Mouse (Mus musculus) testis, adult 2 months (tissue): Measurements from ENCODE around the gene Sh2d7. TPM values are rescaled to one million over a fixed set of nuclear protein-coding genes. Genes with fewer than 3 reads are reported as not detected.

Experiments used
- H3K27ac ChIP-seq: fragments of 200-500 bp; 2 replicates; pipeline ENCODE4 v1.5.1; 2012; ENCODE audit warnings: low read depth, low read length; ENCODE audit not compliant: control insufficient read depth, insufficient read depth
- H3K27me3 ChIP-seq: fragments of 200-500 bp; 2 replicates; pipeline ENCODE4 v1.6.1; 2012; ENCODE audit warnings: mild to moderate bottlenecking, low read length, moderate library complexity; ENCODE audit not compliant: control insufficient read depth, insufficient read depth
- H3K36me3 ChIP-seq: fragments of 200-500 bp; 2 replicates; pipeline ENCODE4 v1.6.1; 2012; ENCODE audit warnings: mild to moderate bottlenecking, low read length; ENCODE audit not compliant: control insufficient read depth, insufficient read depth
- H3K4me1 ChIP-seq: fragments of 200-500 bp; 2 replicates; pipeline ENCODE4 v1.6.1; 2012; ENCODE audit warnings: low read length; ENCODE audit not compliant: control insufficient read depth, insufficient read depth
- H3K4me3 ChIP-seq: fragments of 200-500 bp; 2 replicates; pipeline ENCODE4 v1.5.1; 2012; ENCODE audit warnings: low read depth, mild to moderate bottlenecking, low read length, moderate library complexity, mixed read lengths; ENCODE audit not compliant: control insufficient read depth
- CTCF ChIP-seq: fragments of 200-500 bp; IDR thresholded peaks from 2 replicates; pipeline ENCODE4 v1.5.1; 2012; ENCODE audit warnings: low read depth, mild to moderate bottlenecking, inconsistent platforms, low read length, moderate library complexity; ENCODE audit not compliant: control insufficient read depth, insufficient read depth, insufficient replicate concordance
- POLR2A ChIP-seq: fragments of 200-500 bp; IDR thresholded peaks from 2 replicates; pipeline ENCODE4 v1.6.1; 2012; ENCODE audit warnings: low read depth, mild to moderate bottlenecking, inconsistent platforms, low read length, moderate library complexity; ENCODE audit not compliant: control insufficient read depth
- polyA plus RNA-seq: library from polyadenylated mRNA; depleted of rRNA; stranded (reverse); fragments of >200 nt; gene quantifications from 2 replicates; pipeline ENCODE4 v1.2.3, GENCODE M21; 2012

The Sh2d7 gene
- polyA plus RNA-seq, 1 experiment, result 4.4 TPM

DNA sequence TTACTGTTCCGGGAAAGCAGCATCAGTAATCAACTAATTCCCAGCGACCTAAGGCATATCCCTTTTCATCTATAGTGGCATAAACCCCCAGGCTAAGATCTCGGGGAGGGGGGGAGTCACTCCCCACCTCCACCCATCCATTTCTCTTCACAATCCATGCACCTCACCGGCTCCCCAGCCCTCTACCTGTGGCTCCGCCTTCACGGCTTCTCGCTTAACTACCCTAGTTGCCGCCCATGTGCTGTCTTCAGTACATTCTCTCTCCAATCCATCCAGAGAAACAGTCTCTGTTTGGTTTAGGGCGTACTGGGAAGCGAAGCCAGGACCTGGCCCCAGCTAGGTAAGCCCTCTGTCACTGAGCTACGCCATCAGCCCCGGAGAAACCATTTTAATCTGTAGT is 35.9 kb upstream of the Sh2d7 start:
- TF ChIP-seq POLR2A, result no peak
- TF ChIP-seq CTCF, result no peak
- H3K27ac ChIP-seq, result no peak overlapping the region
- peaks cover 12% of the 10 kb centered on the region for H3K4me1 ChIP-seq
- no peaks in the 10 kb centered on the region for H3K27me3 ChIP-seq
- no peaks in the 10 kb centered on the region for H3K36me3 ChIP-seq
- peak overlapping the region; percentile 5 for H3K4me3 ChIP-seq

DNA sequence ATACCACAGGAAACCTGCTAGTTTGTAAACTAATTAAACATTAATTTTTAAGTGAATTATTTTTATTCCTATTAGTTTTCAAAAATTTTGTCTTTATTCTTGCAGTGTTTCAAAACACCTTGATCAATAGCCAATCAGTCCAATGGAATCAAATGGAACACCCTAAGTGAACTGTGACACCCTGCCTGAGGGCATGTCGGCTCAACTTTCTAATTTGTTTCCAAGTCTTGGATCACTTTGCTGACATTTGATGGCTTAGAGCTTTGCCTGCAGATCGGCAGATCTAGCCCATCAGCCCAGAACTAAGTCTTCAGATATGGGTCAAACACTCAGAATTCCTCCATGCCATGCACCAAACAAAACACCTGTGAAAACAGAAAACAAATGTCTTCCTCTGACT is 22.8 kb upstream of the Sh2d7 start:
- no peaks in the 10 kb centered on the region for H3K27me3 ChIP-seq

GRCm38 (mm10) chr9:54518921-54519320 is 19.9 kb upstream of the Sh2d7 start:
- H3K27me3 ChIP-seq, result no peaks in the 10 kb centered on the region
- no peak overlapping the region for H3K4me3 ChIP-seq
- no peaks in the 10 kb centered on the region for H3K4me1 ChIP-seq
- no peak overlapping the region for H3K27ac ChIP-seq
- no peaks in the 10 kb centered on the region for H3K36me3 ChIP-seq
- TF ChIP-seq POLR2A (no peak), CTCF (no peak)

More for the DNA sequence above, 22.8 kb upstream of the Sh2d7 start:
- no peak overlapping the region for H3K4me3 ChIP-seq
- TF ChIP-seq CTCF (no peak), POLR2A (no peak)
- no peaks in the 10 kb centered on the region for H3K36me3 ChIP-seq
- no peaks in the 10 kb centered on the region for H3K4me1 ChIP-seq
- H3K27ac ChIP-seq, result no peak overlapping the region

DNA sequence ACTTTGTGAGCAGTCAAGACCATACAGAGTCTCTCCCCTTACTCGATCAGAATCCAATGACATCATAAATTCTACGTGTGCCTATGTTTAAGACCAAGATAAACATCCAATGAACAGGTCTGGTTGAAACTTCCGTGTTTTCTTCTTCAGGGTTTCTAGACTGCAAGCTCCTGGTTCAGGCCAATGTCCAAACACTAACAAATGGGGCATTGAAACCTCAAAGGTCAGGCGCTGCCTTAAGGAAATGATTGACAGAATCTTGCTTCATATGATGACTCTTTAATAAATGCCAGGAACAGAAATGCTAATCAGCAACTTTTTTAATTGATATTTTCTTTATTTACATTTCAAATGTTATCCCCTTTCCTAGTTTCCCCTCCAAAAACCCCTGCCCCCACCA is 18.5 kb upstream of the Sh2d7 start:
- H3K4me3 ChIP-seq, result no peak overlapping the region
- no peaks in the 10 kb centered on the region for H3K36me3 ChIP-seq
- H3K27me3 ChIP-seq, result no peaks in the 10 kb centered on the region
- no peak overlapping the region for H3K27ac ChIP-seq
- no peaks in the 10 kb centered on the region for H3K4me1 ChIP-seq
- TF ChIP-seq CTCF (no peak), POLR2A (no peak)

- TF ChIP-seq CTCF (no peak), POLR2A (no peak)
- no peaks in the 10 kb centered on the region for H3K27me3 ChIP-seq
Measured at GRCm38 (mm10) chr9:54527694-54528093, 11.1 kb upstream of the Sh2d7 start.

DNA sequence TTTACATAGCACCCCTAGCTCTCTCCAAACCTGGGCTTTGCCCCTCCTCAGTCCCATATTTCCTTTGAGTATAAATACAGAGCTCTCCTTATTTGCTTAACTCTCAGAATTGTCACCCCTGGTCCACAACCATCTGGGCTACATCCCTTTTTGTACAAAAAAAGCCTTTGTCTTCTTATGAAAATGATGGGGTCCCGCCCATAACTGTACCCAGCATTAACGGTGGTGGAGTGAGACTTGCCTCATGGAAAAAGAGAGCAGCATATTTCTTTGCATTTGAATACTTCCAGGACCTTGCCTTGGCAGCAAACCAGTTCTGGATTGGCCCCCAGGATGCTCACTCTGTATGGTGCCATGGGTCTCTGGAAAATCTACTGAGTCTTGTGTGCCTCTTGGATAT is 8.8 kb upstream of the Sh2d7 start:
- Histone ChIP-seq H3K4me1 (no peaks in the 10 kb centered on the region), H3K27me3 (no peaks in the 10 kb centered on the region), H3K36me3 (no peaks in the 10 kb centered on the region), H3K27ac (no peak overlapping the region), H3K4me3 (no peak overlapping the region)
- TF ChIP-seq POLR2A, result no peak
- no peak for TF ChIP-seq CTCF

More at GRCm38 (mm10) chr9:54527694-54528093, 11.1 kb upstream of the Sh2d7 start:
- no peak overlapping the region for H3K27ac ChIP-seq
- no peak overlapping the region for H3K4me3 ChIP-seq
- H3K4me1 ChIP-seq, result no peaks in the 10 kb centered on the region
- no peaks in the 10 kb centered on the region for H3K36me3 ChIP-seq

DNA sequence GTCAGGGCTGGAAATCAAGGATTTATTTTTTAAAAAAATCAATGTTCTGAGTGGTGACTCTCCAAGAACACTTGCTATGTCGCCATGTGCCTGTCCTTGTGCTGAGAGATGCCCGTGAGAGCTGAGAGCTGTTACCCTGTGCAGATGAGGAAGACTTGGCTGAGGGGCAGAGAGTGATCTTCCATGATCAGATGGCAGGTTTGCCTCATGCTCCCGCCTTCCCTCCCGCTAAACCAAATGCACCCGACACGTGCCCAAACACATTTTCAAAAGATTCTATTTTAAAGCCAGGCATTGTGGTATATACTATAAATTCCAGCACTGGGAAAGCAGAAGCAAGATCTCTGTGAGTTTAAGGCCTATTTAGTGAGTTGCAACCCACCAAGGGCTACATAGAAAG is 7.9 kb upstream of the Sh2d7 start:
- Histone ChIP-seq H3K27ac (no peak overlapping the region), H3K27me3 (no peaks in the 10 kb centered on the region), H3K4me1 (no peaks in the 10 kb centered on the region), H3K4me3 (no peak overlapping the region), H3K36me3 (no peaks in the 10 kb centered on the region)
- no peak for TF ChIP-seq POLR2A
- no peak for TF ChIP-seq CTCF

DNA sequence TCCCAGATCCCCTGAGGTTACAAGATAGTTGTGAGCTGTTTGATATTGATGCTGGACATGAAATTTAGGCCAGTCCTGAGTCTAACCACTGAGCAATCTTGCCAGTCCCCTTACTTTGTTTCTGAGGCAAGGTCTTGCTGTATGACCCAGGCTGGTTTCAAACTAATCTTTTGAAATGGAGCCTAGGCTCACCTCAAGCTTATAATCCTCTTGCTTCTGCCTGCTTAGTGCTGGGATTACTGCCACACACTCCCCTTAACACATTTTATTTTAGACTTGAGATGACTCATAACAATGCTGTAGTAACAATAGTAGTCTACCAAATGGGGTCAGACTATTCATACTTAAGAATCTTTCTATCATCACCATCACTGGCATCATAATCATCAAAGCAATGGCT is 7.4 kb upstream of the Sh2d7 start:
- Histone ChIP-seq H3K4me3 (no peak overlapping the region), H3K27me3 (no peaks in the 10 kb centered on the region), H3K27ac (no peak overlapping the region), H3K4me1 (no peaks in the 10 kb centered on the region), H3K36me3 (no peaks in the 10 kb centered on the region)
- TF ChIP-seq CTCF (no peak), POLR2A (no peak)
